Mouse (Mus musculus): Measurements from ENCODE around the gene Bpifb1. TPM values are rescaled to one million over a fixed set of nuclear protein-coding genes. Genes with fewer than 3 reads are reported as not detected.
"Not testable (repeated sequence)": the region's sequence is repeated elsewhere in the genome, so short reads cannot be mapped to it uniquely, and the experiment has no call there.

Bpifb1 gene
- total and polyA plus RNA-seq, 3 experiments: not detected

- no peaks in the 10 kb centered on the region for H3K36me3 ChIP-seq (replicated peaks in 1 of 2; ENCODE audit: control insufficient read depth in 1 of 2, insufficient read depth in 1 of 2, low read length in 1 of 2)
- no peaks in the 10 kb centered on the region for H3K9me3 ChIP-seq (replicated peaks; ENCODE audit: low read length)
- dilution Hi-C loops (cut with MboI; ENCODE audit: extremely low pct_ligation_motif_present, extremely low pct_unique_long_range_greater_than_20kb, low sequenced_read_pairs): no loop called here
- no peak overlapping the region for H3K27ac ChIP-seq (ENCODE audit: insufficient read depth, low read depth)
- H3K4me2 ChIP-seq (ENCODE audit: insufficient read depth, low read depth, poor library complexity, severe bottlenecking): no peak overlapping the region
- DNase-seq (ENCODE audit: extremely low read depth): no peak
- no peaks in the 10 kb centered on the region for H3K79me2 ChIP-seq (replicated peaks; ENCODE audit: control insufficient read depth, extremely low read depth, insufficient read depth, poor library complexity, severe bottlenecking)
- peaks cover 85% of the 10 kb centered on the region for H3K27me3 ChIP-seq (replicated peaks)
- TF ChIP-seq MAFK (IDR thresholded peaks at IDR 0.05; ENCODE audit: insufficient replicate concordance, low read length) (no peak), ZC3H11A (IDR thresholded peaks at IDR 0.05; ENCODE audit: low read depth, low read length) (no peak), MYC (IDR thresholded peaks at IDR 0.05; ENCODE audit: low read depth, low read length) (no peak), ELF1 (IDR thresholded peaks at IDR 0.05; ENCODE audit: low read depth, low read length) (no peak), USF1 (IDR thresholded peaks at IDR 0.05; ENCODE audit: low read depth, low read length) (no peak), KAT2A (IDR thresholded peaks at IDR 0.05; ENCODE audit: insufficient replicate concordance, low read length) (no peak), CHD1 (IDR thresholded peaks at IDR 0.05; ENCODE audit: low read depth, low read length) (no peak), RCOR1 (conservative IDR thresholded peaks at IDR 0.05; ENCODE audit: low read depth, low read length) (no peak), ZNF384 (IDR thresholded peaks at IDR 0.05; ENCODE audit: low read depth, low read length) (no peak), ZMIZ1 (IDR thresholded peaks at IDR 0.05; ENCODE audit: low read depth, low read length) (no peak), UBTF (IDR thresholded peaks at IDR 0.05; ENCODE audit: low read depth, low read length) (no peak), TBP (conservative IDR thresholded peaks at IDR 0.05; ENCODE audit: low read depth, low read length) (no peak), ETS1 (conservative IDR thresholded peaks at IDR 0.05; ENCODE audit: low read depth, low read length) (no peak), POLR2AphosphoS2 (IDR thresholded peaks at IDR 0.05; ENCODE audit: low read depth, low read length) (no peak), CTCF (conservative IDR thresholded peaks at IDR 0.05 in 1 of 2, IDR thresholded peaks at IDR 0.05 in 1 of 2; ENCODE audit: low read depth in 2 of 2, low read length in 2 of 2) (no peak), MXI1 (IDR thresholded peaks at IDR 0.05; ENCODE audit: low read depth, low read length) (no peak), CHD2 (IDR thresholded peaks at IDR 0.05; ENCODE audit: low read length) (no peak), E2F4 (IDR thresholded peaks at IDR 0.05; ENCODE audit: insufficient replicate concordance, low read depth, low read length) (no peak), MAX (IDR thresholded peaks at IDR 0.05; ENCODE audit: low read length) (no peak), SIN3A (IDR thresholded peaks at IDR 0.05; ENCODE audit: low read length) (no peak)
- no peaks in the 10 kb centered on the region for H3K4me1 ChIP-seq (ENCODE audit: control insufficient read depth in 1 of 2, insufficient read depth in 2 of 2)
- no peak overlapping the region for H3K9ac ChIP-seq (ENCODE audit: insufficient read depth, low read depth)
- in situ Hi-C loops (cut with MboI; ENCODE audit: low pct_ligation_motif_present, low pct_unique_long_range_greater_than_20kb, low sequenced_read_pairs): no loop called here
- H3K4me3 ChIP-seq (replicated peaks in 1 of 3; ENCODE audit: low read depth in 2 of 3, low read length in 2 of 3, poor library complexity in 1 of 3): no peak overlapping the region
Measured at GRCm38 (mm10) chr2:154233426-154233825, 42.8 kb downstream of the Bpifb1 start.

- DNase-seq (ENCODE audit: extremely low read depth): no peak
- Histone ChIP-seq H3K4me3 (replicated peaks in 1 of 3; ENCODE audit: low read depth in 2 of 3, low read length in 2 of 3, poor library complexity in 1 of 3) (no peak overlapping the region), H3K36me3 (replicated peaks in 1 of 2; ENCODE audit: control insufficient read depth in 1 of 2, insufficient read depth in 1 of 2, low read length in 1 of 2) (no peaks in the 10 kb centered on the region), H3K9me3 (replicated peaks; ENCODE audit: low read length) (peaks cover 23% of the 10 kb centered on the region), H3K4me1 (ENCODE audit: control insufficient read depth in 1 of 2, insufficient read depth in 2 of 2) (no peaks in the 10 kb centered on the region), H3K27ac (ENCODE audit: insufficient read depth, low read depth) (no peak overlapping the region), H3K4me2 (ENCODE audit: insufficient read depth, low read depth, poor library complexity, severe bottlenecking) (no peak overlapping the region), H3K9ac (ENCODE audit: insufficient read depth, low read depth) (no peak overlapping the region), H3K79me2 (replicated peaks; ENCODE audit: control insufficient read depth, extremely low read depth, insufficient read depth, poor library complexity, severe bottlenecking) (no peaks in the 10 kb centered on the region), H3K27me3 (replicated peaks) (peaks cover 61% of the 10 kb centered on the region)
- TF ChIP-seq JUN (IDR thresholded peaks at IDR 0.05; ENCODE audit: insufficient read depth, low read depth, low read length) (no peak), CTCF (conservative IDR thresholded peaks at IDR 0.05 in 1 of 2, IDR thresholded peaks at IDR 0.05 in 1 of 2; ENCODE audit: low read depth in 2 of 2, low read length in 2 of 2) (no peak), E2F4 (IDR thresholded peaks at IDR 0.05; ENCODE audit: insufficient replicate concordance, low read depth, low read length) (no peak), KAT2A (IDR thresholded peaks at IDR 0.05; ENCODE audit: insufficient replicate concordance, low read length) (no peak), TCF12 (IDR thresholded peaks at IDR 0.05; ENCODE audit: low read depth, low read length) (no peak), MAZ (IDR thresholded peaks at IDR 0.05; ENCODE audit: low read depth, low read length) (no peak), SMC3 (IDR thresholded peaks at IDR 0.05; ENCODE audit: low read depth, low read length) (no peak), ZNF384 (IDR thresholded peaks at IDR 0.05; ENCODE audit: low read depth, low read length) (no peak), POLR2A (IDR thresholded peaks at IDR 0.05; ENCODE audit: low read depth, low read length) (no peak), TBP (conservative IDR thresholded peaks at IDR 0.05; ENCODE audit: low read depth, low read length) (no peak)
- in situ Hi-C loops (cut with MboI; ENCODE audit: low pct_ligation_motif_present, low pct_unique_long_range_greater_than_20kb, low sequenced_read_pairs) (no loop called here), dilution Hi-C loops (cut with MboI; ENCODE audit: extremely low pct_ligation_motif_present, extremely low pct_unique_long_range_greater_than_20kb, low sequenced_read_pairs) (no loop called here)
Measured at GRCm38 (mm10) chr2:154240771-154241170, 50.2 kb downstream of the Bpifb1 start.

DNA sequence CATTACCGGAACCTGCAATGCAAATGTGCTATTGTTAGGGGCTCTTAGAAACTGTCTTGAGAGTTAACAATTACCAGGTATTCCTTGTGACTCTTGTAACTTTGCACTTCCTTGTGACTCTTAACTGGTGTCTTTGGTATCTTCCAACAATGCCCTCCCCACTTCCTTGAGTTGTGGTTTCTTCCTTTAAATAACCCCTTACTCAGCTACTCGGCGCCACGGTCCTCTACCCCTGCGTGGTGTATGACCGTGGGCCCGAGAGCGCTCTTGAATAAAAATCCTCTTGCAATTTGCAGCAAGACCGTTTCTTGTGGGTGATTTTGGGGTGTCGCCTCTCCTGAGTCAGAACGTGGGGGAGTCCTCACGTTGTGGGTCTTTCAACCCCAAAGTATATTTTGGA lies 52.1 kb downstream of the Bpifb1 start:
- H3K27ac ChIP-seq (ENCODE audit: insufficient read depth, low read depth); dilution Hi-C loops (cut with MboI; ENCODE audit: extremely low pct_ligation_motif_present, extremely low pct_unique_long_range_greater_than_20kb, low sequenced_read_pairs); DNase-seq (ENCODE audit: extremely low read depth); H3K4me1 ChIP-seq (ENCODE audit: control insufficient read depth in 1 of 2, insufficient read depth in 2 of 2); H3K4me2 ChIP-seq (ENCODE audit: insufficient read depth, low read depth, poor library complexity, severe bottlenecking); H3K4me3 ChIP-seq (replicated peaks in 1 of 3; ENCODE audit: low read depth in 2 of 3, low read length in 2 of 3, poor library complexity in 1 of 3); H3K36me3 ChIP-seq (replicated peaks in 1 of 2; ENCODE audit: control insufficient read depth in 1 of 2, insufficient read depth in 1 of 2, low read length in 1 of 2); H3K9ac ChIP-seq (ENCODE audit: insufficient read depth, low read depth); in situ Hi-C loops (cut with MboI; ENCODE audit: low pct_ligation_motif_present, low pct_unique_long_range_greater_than_20kb, low sequenced_read_pairs); H3K79me2 ChIP-seq (replicated peaks; ENCODE audit: control insufficient read depth, extremely low read depth, insufficient read depth, poor library complexity, severe bottlenecking): not testable (repeated sequence)
- Histone ChIP-seq H3K9me3 (replicated peaks; ENCODE audit: low read length) (peaks cover 27% of the 10 kb centered on the region), H3K27me3 (replicated peaks) (peaks cover 43% of the 10 kb centered on the region)

All from CH12.LX (cell line).